Mouse (Mus musculus): ENCODE measurements around the gene Enthd1. TPM values are rescaled to one million over a fixed set of nuclear protein-coding genes. Genes with fewer than 3 reads are reported as not detected.

Enthd1 gene
- polyA plus RNA-seq, 1 experiment from 2014 or later: not detected

- H3K27ac ChIP-seq (ENCODE audit: low read length): no peak overlapping the region
- no peak for ATAC-seq (ENCODE audit: insufficient number of reproducible peaks, insufficient read depth, low FRiP score, low read depth)
- 84% methylated on average over 1 of the region's 1 CpGs for WGBS
Measured at GRCm38 (mm10) chr15:80570226-80570625, 5.3 kb upstream of the Enthd1 start.

GRCm38 (mm10) chr15:80569205-80569604, 4.2 kb upstream of the Enthd1 start:
- H3K4me3 ChIP-seq (ENCODE audit: low read depth, low read length): no peak overlapping the region
- no peak overlapping the region for H3K4me2 ChIP-seq (replicated peaks; ENCODE audit: low read depth, low read length)
- H3K9me3 ChIP-seq (ENCODE audit: control insufficient read depth, low read depth, low read length): no peaks in the 10 kb centered on the region
- 67% methylated on average over 7 of the region's 7 CpGs for WGBS
- H3K4me1 ChIP-seq (ENCODE audit: control insufficient read depth, insufficient read depth, low read length): no peaks in the 10 kb centered on the region
- H3K27ac ChIP-seq (ENCODE audit: low read length): no peak overlapping the region
- no peaks in the 10 kb centered on the region for H3K27me3 ChIP-seq (ENCODE audit: control insufficient read depth, insufficient read depth, low read length)
- H3K36me3 ChIP-seq (ENCODE audit: control insufficient read depth, insufficient read depth, low read length): no peaks in the 10 kb centered on the region
- no peak for ATAC-seq (ENCODE audit: insufficient number of reproducible peaks, insufficient read depth, low FRiP score, low read depth)
- no peak overlapping the region for H3K9ac ChIP-seq (replicated peaks; ENCODE audit: low read depth, low read length)

More at GRCm38 (mm10) chr15:80570226-80570625, 5.3 kb upstream of the Enthd1 start:
- no peak overlapping the region for H3K9ac ChIP-seq (replicated peaks; ENCODE audit: low read depth, low read length)
- H3K27me3 ChIP-seq (ENCODE audit: control insufficient read depth, insufficient read depth, low read length): no peaks in the 10 kb centered on the region
- H3K9me3 ChIP-seq (ENCODE audit: control insufficient read depth, low read depth, low read length): no peaks in the 10 kb centered on the region
- H3K4me2 ChIP-seq (replicated peaks; ENCODE audit: low read depth, low read length): no peak overlapping the region
- no peaks in the 10 kb centered on the region for H3K4me1 ChIP-seq (ENCODE audit: control insufficient read depth, insufficient read depth, low read length)
- H3K36me3 ChIP-seq (ENCODE audit: control insufficient read depth, insufficient read depth, low read length): no peaks in the 10 kb centered on the region
- no peak overlapping the region for H3K4me3 ChIP-seq (ENCODE audit: low read depth, low read length)

GRCm38 (mm10) chr15:80567731-80568130, 2.8 kb upstream of the Enthd1 start:
- ATAC-seq (ENCODE audit: insufficient number of reproducible peaks, insufficient read depth, low FRiP score, low read depth): no peak
- 41% methylated on average over 4 of the region's 4 CpGs for WGBS

GRCm38 (mm10) chr15:80567139-80567538, 2.2 kb upstream of the Enthd1 start:
- Histone ChIP-seq H3K4me1 (ENCODE audit: control insufficient read depth, insufficient read depth, low read length) (no peaks in the 10 kb centered on the region), H3K9ac (replicated peaks; ENCODE audit: low read depth, low read length) (no peak overlapping the region), H3K27me3 (ENCODE audit: control insufficient read depth, insufficient read depth, low read length) (no peaks in the 10 kb centered on the region), H3K36me3 (ENCODE audit: control insufficient read depth, insufficient read depth, low read length) (no peaks in the 10 kb centered on the region), H3K4me2 (replicated peaks; ENCODE audit: low read depth, low read length) (no peak overlapping the region), H3K4me3 (ENCODE audit: low read depth, low read length) (no peak overlapping the region), H3K9me3 (ENCODE audit: control insufficient read depth, low read depth, low read length) (no peaks in the 10 kb centered on the region), H3K27ac (ENCODE audit: low read length) (no peak overlapping the region)
- ATAC-seq (ENCODE audit: insufficient number of reproducible peaks, insufficient read depth, low FRiP score, low read depth): no peak
- WGBS: 81% methylated on average over 3 of the region's 3 CpGs

More at GRCm38 (mm10) chr15:80567731-80568130, 2.8 kb upstream of the Enthd1 start:
- Histone ChIP-seq H3K9me3 (ENCODE audit: control insufficient read depth, low read depth, low read length) (no peaks in the 10 kb centered on the region), H3K27ac (ENCODE audit: low read length) (no peak overlapping the region), H3K27me3 (ENCODE audit: control insufficient read depth, insufficient read depth, low read length) (no peaks in the 10 kb centered on the region), H3K9ac (replicated peaks; ENCODE audit: low read depth, low read length) (no peak overlapping the region), H3K4me3 (ENCODE audit: low read depth, low read length) (no peak overlapping the region), H3K4me2 (replicated peaks; ENCODE audit: low read depth, low read length) (no peak overlapping the region), H3K4me1 (ENCODE audit: control insufficient read depth, insufficient read depth, low read length) (no peaks in the 10 kb centered on the region), H3K36me3 (ENCODE audit: control insufficient read depth, insufficient read depth, low read length) (no peaks in the 10 kb centered on the region)

- no peak overlapping the region for H3K9ac ChIP-seq (replicated peaks; ENCODE audit: low read depth, low read length)
- no peaks in the 10 kb centered on the region for H3K4me1 ChIP-seq (ENCODE audit: control insufficient read depth, insufficient read depth, low read length)
- H3K9me3 ChIP-seq (ENCODE audit: control insufficient read depth, low read depth, low read length): no peaks in the 10 kb centered on the region
- H3K27me3 ChIP-seq (ENCODE audit: control insufficient read depth, insufficient read depth, low read length): no peaks in the 10 kb centered on the region
- H3K36me3 ChIP-seq (ENCODE audit: control insufficient read depth, insufficient read depth, low read length): no peaks in the 10 kb centered on the region
- H3K27ac ChIP-seq (ENCODE audit: low read length): no peak overlapping the region
- 94% methylated on average over 6 of the region's 6 CpGs for WGBS
- ATAC-seq (ENCODE audit: insufficient number of reproducible peaks, insufficient read depth, low FRiP score, low read depth): no peak
- no peak overlapping the region for H3K4me3 ChIP-seq (ENCODE audit: low read depth, low read length)
- no peak overlapping the region for H3K4me2 ChIP-seq (replicated peaks; ENCODE audit: low read depth, low read length)
Measured at GRCm38 (mm10) chr15:80566696-80567095, 1.7 kb upstream of the Enthd1 start.

GRCm38 (mm10) chr15:80563634-80564208, 1.2 kb downstream of the Enthd1 start:
- ATAC-seq (ENCODE audit: insufficient number of reproducible peaks, insufficient read depth, low FRiP score, low read depth): no peak
- 87% methylated on average over 6 of the region's 6 CpGs for WGBS
- no peak overlapping the region for H3K4me3 ChIP-seq (ENCODE audit: low read depth, low read length)
- no peak overlapping the region for H3K9ac ChIP-seq (replicated peaks; ENCODE audit: low read depth, low read length)
- H3K27me3 ChIP-seq (ENCODE audit: control insufficient read depth, insufficient read depth, low read length): no peaks in the 10 kb centered on the region
- no peak overlapping the region for H3K27ac ChIP-seq (ENCODE audit: low read length)
- H3K4me2 ChIP-seq (replicated peaks; ENCODE audit: low read depth, low read length): no peak overlapping the region
- no peaks in the 10 kb centered on the region for H3K36me3 ChIP-seq (ENCODE audit: control insufficient read depth, insufficient read depth, low read length)
- H3K4me1 ChIP-seq (ENCODE audit: control insufficient read depth, insufficient read depth, low read length): 0 out of 2 replicates have a peak, but pooled peaks cover 2% of the 10 kb centered on the region
- H3K9me3 ChIP-seq (ENCODE audit: control insufficient read depth, low read depth, low read length): no peaks in the 10 kb centered on the region

- 0 out of 2 replicates have a peak, but pooled peaks cover 2% of the 10 kb centered on the region for H3K4me1 ChIP-seq (ENCODE audit: control insufficient read depth, insufficient read depth, low read length)
- H3K4me2 ChIP-seq (replicated peaks; ENCODE audit: low read depth, low read length): no peak overlapping the region
- no peak overlapping the region for H3K9ac ChIP-seq (replicated peaks; ENCODE audit: low read depth, low read length)
- no peaks in the 10 kb centered on the region for H3K9me3 ChIP-seq (ENCODE audit: control insufficient read depth, low read depth, low read length)
- H3K27me3 ChIP-seq (ENCODE audit: control insufficient read depth, insufficient read depth, low read length): no peaks in the 10 kb centered on the region
- no peaks in the 10 kb centered on the region for H3K36me3 ChIP-seq (ENCODE audit: control insufficient read depth, insufficient read depth, low read length)
- 73% methylated on average over 3 of the region's 3 CpGs for WGBS
- no peak overlapping the region for H3K27ac ChIP-seq (ENCODE audit: low read length)
- H3K4me3 ChIP-seq (ENCODE audit: low read depth, low read length): no peak overlapping the region
- ATAC-seq (ENCODE audit: insufficient number of reproducible peaks, insufficient read depth, low FRiP score, low read depth): no peak
Measured at GRCm38 (mm10) chr15:80562446-80562845, 2.5 kb downstream of the Enthd1 start.

GRCm38 (mm10) chr15:80560646-80561580, 4.0 kb downstream of the Enthd1 start:
- 50% methylated on average over 15 of the region's 15 CpGs for WGBS
- no peak overlapping the region for H3K4me3 ChIP-seq (ENCODE audit: low read depth, low read length)
- H3K27me3 ChIP-seq (ENCODE audit: control insufficient read depth, insufficient read depth, low read length): no peaks in the 10 kb centered on the region
- H3K27ac ChIP-seq (ENCODE audit: low read length): no peak overlapping the region
- H3K4me2 ChIP-seq (replicated peaks; ENCODE audit: low read depth, low read length): no peak overlapping the region
- H3K9ac ChIP-seq (replicated peaks; ENCODE audit: low read depth, low read length): no peak overlapping the region
- H3K9me3 ChIP-seq (ENCODE audit: control insufficient read depth, low read depth, low read length): no peaks in the 10 kb centered on the region
- no peaks in the 10 kb centered on the region for H3K36me3 ChIP-seq (ENCODE audit: control insufficient read depth, insufficient read depth, low read length)
- no peak for ATAC-seq (ENCODE audit: insufficient number of reproducible peaks, insufficient read depth, low FRiP score, low read depth)
- H3K4me1 ChIP-seq (ENCODE audit: control insufficient read depth, insufficient read depth, low read length): 0 out of 2 replicates have a peak, but pooled peaks cover 2% of the 10 kb centered on the region
